Mouse (Mus musculus): Measurements from ENCODE around the gene Hoxc5.
A peak's percentile ranks its signal among the peaks of the same experiment; 100 is the strongest.

Gene Hoxc5

DNA sequence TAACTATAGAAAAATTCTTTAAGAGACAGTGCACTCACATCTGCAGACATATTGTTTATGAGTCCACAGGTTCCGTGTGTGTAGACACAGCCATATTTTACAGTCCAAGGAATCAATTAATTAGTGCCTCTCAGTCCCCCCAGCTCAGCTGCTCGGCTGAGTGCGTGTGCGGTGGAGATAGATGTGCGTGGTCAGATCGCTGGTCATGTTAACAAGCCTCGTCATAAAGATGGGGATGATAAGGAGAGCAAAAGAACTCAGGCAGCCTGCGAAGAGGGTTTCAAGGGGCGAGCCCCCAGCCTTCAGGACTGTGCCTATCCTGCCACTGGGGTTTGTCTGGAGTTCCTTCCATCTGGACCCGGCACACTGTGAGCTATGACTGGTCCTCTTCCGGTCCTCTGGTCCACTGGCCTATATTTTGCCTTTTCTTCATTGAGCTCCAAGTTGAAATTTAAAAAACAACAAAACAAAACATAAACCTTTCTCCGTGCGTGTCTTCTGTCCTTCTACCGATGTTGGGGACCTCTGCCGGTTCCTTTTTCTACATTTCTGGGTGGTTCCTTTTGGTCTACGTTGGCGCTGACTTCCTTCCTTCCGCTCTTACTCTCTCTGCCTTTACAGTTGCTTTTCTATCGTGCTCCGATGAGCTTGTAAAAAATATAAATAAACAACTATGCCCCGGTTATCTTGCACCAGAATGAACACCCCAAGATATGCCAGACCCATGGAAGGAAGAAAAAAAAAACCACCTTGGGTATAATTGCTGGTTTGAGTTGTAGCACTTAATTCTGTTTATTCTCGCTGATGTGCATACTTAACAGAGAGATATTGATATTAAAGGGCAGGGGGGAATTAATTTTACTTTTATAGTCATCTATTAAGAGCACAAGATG lies 21.8 kb upstream of the Hoxc5 start:
- DNase-seq (ENCODE audit: low spot score), result no peak

DNA sequence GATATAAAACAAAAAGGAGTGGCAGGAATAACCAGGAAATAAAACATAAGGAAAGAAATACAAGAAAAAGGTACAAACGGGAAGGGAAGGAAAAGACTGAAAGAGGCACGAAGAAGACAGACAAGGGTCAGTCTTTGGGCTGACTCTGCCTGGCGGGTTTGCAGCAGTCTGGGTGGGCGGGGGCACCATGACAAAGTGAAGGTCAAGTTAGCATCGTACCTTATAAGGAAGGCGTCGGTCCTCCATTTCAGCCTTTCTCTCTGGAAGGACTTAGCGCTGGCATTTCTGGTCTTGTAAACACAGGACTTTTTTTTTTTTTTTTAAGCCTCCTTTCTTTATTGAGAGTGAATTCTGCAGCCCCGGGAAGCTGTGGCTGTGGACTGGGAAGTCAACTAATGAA lies 20.0 kb upstream of the Hoxc5 start:
- DNase-seq (ENCODE audit: low spot score), result no peak

DNA sequence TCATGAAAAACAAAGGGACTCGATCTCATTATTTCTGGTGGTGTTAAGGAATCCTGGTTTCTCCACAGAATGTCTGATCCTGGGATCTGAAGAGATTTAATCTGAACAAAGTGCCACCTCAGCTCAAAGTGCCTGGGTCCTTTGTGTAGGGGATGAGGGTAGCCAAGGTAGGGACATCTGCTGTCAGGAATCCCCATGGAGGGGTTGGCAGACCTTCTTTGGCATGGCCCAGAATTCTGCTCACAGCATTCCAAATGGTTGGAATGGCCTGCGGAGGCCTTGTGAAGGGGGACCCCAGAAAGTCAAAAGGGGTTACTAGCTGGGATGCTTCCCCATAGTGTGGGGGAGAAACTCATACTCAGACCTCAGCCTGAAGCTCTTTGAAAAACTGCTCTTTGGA lies 18.4 kb upstream of the Hoxc5 start:
- no peak for DNase-seq (ENCODE audit: low spot score)

DNA sequence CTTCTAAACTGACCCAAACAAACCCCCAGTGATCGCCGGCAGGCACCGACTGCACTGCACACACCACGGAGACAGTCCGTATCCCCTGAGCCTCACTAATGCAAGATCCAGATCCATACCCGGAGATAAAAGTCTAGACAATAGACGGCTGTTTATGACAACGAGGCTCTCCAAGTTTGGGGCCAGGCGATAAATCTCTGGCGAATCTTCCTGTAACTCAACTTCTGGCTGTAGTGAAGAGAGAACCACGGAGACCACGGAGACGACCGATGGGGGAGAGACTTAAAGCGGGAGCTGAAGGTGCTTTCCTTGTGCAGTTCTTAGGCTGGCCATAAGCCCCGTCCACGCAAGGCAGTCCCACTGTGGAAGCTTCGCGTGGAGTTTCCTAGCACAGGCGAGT lies 17.5 kb upstream of the Hoxc5 start:
- no peak for DNase-seq (ENCODE audit: low spot score)

DNA sequence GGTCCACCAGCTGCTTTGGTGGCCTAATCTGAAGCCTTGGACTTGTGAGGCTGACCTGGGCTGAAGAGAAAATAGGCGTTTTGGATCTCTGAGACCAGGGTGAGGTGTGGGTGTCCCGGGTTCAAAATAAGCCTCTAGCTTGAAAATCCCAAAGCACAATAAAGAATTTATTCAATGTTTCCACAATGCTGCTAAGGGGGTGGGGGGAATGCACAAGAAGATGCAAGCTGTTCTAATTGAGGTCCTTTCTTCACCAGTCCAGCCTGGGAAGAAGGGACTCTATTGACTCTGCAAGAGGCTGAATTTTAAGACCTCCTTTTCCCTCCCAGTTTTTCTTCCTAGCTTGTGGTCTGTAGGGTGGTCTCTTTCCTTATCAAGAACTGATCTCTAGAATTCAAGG lies 16.4 kb upstream of the Hoxc5 start:
- DNase-seq (ENCODE audit: low spot score), result no peak

DNA sequence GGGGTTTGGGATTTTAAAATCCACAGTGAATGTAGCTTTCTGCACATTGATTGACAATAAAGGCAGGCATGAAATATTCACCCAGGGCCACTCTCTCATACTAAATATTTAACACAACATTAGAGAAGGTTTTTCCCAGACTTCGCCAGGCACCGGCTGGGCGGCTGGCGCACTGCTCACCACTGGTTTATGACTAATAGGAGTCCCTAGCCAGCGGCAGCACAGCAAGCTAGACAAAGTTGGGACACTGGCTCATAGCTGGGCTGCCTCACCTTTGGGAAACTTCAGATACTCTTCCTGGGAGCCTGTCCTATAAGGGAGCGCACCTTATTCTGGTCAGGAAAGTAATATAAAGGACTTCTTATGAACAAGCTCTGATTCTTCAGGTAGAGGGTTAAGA lies 13.7 kb upstream of the Hoxc5 start:
- DNase-seq (ENCODE audit: low spot score), result no peak

DNA sequence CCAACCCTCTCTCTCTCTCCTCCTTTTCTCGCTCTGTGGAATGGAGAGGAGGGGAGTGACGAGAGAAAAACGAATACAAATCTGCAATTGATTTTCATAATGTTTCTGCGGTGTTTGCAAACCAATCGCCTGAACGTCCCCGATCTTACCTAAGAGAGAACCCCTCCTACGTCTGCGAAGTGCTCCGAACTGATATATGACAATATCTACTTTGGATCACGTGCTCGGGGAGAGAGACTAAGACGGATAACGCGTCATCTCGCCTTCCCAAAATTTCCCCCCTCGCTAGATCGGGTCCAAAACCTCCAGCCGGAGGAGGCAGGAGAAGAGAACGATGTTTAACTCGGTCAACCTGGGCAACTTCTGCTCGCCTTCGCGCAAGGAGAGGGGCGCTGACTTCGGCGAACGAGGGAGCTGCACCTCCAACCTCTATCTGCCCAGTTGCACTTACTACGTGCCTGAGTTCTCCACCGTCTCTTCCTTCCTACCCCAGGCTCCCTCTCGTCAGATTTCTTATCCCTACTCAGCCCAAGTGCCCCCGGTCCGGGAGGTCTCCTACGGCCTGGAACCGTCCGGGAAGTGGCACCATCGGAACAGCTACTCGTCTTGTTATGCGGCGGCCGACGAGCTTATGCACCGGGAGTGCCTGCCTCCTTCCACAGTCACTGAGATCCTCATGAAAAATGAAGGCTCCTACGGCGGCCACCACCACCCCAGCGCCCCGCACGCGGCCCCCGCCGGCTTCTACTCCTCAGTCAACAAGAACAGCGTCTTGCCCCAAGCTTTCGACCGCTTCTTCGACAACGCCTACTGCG lies 12.8 kb upstream of the Hoxc5 start, which contains the start of gene Hoxc11:
Gene Hoxc11 (plus strand): TSS at position 236 of the 815 bp plus-strand sequence.
- no peak for DNase-seq (ENCODE audit: low spot score)

DNA sequence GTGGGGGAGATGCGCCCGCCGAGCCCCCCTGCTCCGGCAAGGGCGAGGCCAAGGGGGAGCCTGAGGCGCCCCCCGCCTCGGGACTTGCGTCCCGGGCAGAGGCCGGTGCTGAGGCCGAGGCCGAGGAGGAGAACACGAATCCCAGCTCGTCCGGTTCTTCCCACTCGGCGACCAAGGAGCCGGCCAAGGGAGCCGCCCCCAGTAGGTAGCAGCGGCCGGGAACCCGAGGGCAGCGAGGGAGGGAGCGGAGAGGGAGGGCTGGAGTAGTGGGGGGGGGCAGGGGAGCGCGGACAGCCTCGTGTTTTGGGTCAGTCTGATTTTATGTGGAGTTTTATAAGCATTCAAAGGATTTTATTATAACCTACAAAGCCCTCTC lies 12.2 kb upstream of the Hoxc5 start:
- DNase-seq (ENCODE audit: low spot score), result no peak

DNA sequence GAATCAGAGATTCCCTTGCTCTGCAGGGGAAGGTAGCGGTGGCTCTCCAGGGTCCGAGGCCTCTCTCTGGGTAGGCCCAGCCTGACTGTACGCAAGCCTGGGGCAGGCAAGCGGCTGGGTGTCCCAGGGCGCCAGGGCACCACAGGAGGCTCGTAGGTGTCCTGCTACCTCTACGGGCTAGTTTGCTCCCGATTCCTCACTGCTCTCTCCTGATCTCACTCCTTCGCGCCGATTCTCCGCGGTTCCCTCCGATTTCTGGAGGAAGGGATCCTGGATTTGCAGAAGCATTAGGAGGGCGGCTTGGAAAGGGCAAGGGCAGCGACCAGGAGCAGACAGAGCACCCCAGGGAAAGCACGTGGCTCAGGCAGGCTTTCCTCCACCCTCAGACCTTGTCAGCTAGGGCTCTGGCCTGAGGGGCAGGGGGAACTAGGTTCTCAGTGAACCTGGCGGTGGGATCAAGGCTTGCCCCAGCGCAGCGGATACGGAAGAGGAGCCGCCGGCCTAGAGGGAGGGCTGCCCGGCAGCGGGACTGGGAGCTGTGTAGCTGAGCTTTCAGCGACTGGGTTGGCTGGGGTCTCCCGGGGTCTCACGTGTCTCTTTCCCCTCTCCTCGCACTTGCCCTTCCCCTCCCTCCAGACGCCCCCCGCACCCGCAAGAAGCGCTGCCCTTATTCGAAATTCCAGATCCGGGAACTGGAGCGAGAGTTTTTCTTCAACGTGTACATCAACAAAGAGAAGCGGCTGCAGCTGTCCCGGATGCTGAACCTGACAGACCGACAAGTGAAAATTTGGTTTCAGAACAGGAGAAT lies 11.2 kb upstream of the Hoxc5 start:
- no peak for DNase-seq (ENCODE audit: low spot score)

DNA sequence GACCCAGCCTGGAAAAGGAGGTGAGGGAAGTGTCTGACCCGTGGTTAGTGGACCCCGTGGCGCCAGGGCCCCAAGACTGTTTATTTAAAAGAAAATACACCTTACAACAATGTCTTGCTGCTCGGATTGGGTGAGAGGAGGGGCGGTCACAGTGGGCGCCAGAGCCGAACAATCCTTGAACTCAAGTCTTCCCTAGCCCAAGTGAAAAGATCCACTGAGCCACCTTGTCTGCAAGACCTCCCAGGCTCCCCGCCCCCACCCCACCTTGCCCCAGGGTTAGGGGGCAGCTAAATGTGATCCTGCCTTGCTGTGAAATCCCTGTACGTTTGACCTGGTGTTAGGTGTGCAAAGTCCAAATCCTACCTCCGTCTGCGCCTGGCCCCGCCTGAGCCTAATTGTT lies 10.3 kb upstream of the Hoxc5 start:
- no peak for DNase-seq (ENCODE audit: low spot score)

DNA sequence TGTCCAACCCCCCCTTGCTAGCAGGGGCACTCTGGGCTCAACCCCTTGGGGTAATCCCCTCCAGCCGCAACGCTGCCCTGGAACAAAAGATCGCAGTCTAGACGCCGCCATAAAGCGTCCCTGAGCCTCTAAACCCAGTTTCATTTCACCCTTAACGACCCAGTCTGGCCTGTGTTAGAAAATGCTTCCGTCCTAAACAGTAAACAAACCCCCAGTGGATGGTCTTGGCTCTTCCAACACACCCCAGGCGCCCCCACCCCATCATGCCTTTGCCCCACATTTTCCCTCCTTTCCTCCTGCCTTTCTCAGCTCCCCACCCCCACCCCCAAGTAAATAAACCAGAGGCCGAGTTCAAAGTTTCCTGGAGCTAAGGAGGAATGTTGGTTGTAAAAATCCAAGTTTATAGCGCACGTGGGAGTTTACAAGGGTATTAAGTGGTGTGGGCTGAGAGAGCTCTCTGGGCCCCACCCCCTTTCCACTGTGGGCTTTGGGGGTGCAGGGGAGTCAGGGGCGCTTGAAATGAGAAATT lies 7.5 kb upstream of the Hoxc5 start:
- DNase-seq (ENCODE audit: low spot score), result no peak

DNA sequence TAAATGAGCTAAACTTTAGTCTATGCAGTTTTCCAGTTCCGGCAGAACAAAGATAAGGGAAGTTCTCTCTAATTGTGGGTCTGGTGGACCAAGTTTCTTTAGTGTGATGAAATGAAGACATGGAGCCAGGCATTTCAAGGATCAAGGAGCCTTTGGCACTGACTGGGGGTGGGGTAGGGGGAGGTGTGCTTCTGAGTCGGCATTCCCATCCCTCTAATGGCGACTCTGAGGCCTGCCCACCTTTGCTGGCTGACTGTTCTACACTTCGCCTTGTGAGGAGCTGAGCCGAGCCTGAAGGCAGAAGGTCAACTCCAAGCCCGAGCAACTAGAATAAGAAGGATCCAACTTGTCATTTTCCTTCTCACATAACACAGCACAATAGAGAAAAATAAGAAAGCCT lies 5.5 kb upstream of the Hoxc5 start:
- no peak for DNase-seq (ENCODE audit: low spot score)

DNA sequence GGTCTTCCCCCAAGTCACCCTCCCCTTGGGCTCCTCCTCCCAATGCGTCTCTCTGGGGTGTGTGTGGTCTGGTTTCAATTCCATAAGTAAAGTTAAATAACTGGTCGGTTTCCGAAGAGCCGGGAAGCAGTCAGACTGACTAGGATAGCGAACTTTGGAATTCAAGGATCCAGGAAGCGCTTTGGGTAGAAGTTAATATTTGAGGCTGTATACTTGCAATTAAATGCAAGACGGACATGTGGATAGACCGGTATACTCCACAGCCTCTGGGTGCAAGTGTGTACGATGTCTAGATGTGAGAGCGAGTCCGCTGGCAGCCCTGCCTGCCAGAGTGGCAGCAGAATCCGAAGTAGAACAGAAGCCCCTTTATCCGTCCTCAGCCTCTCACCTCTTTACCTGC lies 4.8 kb upstream of the Hoxc5 start:
- DNase-seq (ENCODE audit: low spot score), result no peak

DNA sequence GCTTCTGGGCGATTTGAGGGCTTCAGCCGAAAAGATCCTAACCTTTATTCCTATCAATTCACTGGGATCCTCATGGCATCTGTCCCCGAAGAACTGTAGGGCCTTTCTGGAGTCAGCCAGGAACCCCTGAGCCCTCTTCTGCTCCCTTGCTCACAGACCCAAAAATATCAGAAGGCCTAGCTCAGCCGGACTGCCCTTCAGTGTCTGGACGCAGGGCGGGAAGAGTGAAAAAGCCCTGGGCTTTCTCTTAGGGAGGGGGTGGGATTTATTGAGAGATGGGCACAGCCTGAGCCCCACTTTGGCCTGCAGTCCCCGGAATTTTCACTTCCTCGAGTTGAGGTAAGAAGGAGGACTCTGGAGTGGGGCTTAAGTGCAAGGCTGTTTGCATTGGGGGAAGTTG lies 4.0 kb upstream of the Hoxc5 start:
- no peak for DNase-seq (ENCODE audit: low spot score)

DNA sequence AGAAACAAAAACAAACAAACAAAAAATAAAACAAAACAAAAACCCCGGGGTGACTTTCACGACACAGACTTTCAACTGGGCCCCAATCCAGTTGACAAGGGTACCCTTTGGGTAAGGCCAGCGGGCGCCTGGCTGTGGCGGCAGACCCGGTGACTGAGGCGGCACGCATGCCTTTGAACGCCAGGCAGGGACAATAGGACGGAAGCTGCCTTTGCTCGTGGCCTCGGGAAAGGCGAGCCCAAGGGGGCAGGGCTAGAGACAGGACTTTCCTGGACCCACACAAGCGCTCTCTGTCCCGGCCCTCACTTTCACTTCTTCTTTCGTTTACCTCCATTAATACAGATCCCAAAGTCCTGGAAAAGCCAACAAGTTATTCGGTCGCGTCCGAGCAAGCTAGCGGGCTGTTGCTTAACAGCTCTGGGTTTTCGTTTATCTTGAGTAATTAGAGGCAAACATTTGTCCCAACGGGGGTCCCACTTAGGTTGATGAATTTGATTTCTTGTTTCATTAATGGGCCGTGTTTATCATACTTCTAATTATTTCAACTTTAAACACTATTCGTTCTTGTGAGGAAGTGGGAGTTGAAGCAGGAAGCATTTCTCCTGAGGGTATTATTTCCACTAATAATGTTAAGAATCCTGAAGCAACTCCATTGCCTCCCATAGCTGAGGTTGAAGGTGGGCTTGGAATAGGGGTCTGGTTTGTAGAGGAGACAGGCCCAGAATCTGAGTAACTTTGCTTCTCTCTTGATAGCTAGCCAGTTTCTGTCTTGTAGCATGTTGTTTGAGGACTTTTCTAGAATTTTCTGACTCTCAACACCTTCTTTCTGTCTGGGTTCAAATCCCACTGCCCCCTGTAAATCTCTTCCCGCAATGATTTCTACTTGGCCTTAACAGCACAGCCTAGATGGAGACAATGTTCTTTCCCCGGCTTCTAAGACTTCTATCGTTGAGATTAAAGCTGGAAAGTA lies 3.3 kb upstream of the Hoxc5 start:
- DNase-seq (ENCODE audit: low spot score), result no peak

DNA sequence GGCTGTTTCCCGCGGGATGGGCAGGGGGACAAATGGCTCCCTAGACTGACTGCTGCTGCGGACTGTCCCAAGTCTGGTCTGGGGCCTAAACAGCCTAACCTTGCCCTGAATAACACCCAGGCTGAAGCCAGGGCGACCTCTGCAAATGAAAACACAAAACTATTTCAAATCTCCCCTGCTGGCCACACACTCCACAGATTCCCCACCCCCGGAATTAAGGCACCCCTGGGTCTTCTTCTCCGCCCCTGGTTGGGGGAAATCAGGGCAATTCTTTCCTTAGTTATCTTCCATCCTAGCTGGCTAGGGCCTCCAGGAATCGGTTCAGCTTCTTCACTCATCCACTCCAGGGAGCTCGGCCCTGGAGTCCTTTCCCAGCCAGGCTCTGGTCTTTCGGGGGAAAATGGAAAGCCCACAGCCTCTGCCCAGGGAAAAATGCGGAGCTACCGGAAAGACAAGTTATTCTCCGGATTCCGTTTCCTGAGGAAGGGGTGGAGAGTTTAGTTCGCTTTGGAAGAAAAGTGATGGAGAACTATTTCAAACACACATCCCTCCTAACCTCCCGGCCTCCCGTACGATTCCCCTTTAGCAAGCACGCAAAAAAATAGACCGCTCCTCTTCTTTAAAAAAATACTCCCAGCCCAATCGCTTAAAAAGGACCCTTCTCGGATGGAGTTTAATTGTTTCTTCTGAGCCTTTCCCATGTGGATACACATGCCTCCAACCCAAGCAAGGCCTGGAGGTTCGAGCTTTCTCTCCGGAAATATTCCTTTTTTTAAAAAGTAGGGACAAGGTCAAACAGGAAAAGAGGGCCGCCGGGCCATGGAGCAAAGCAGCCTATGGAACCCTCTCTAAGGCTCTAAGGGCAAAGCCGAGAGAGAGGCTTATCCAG lies 2.0 kb upstream of the Hoxc5 start:
- no peak for DNase-seq (ENCODE audit: low spot score)

DNA sequence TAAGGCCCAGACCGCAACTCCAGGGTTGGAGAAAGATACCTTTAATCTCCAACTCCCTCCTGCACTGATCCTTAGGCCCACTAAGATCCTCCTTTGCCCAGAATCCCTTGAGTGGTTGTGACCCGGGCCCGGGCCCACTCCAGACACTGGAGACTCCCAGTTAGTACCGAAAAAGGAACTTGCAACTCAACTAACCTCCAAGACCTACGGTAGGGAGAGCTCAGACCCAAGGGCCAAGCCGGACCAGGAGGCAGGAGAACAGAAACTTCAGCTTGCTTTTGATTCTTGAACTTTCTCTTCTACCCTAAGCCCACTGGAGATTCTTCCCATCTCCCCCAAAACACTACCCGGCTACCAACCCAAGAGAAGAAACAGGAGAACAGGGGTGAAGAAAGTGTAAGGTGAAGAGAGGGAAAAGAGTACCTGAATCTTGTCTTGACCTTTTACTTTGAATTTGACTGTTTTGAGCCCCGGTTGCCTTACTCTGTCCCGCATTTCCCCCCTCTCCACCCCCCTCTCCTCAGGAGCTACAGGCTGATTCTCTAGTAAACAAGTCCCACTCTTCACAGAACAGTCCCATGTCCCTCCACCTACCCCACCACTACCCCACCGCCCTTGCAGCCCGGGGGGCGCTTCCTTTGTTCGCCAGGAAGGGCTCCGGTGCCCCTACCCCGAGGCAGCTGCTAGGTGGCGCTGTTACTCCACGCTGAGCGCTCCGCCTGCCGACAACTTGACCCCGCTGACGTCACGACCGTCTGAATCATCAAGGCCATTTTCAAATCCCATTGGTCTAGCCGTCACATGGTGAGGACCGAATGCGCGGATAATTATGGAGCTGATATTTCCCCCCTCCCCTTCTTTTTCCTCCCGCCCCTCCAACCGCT lies 1.1 kb upstream of the Hoxc5 start:
- peak; percentile 10 for DNase-seq (ENCODE audit: low spot score)

DNA sequence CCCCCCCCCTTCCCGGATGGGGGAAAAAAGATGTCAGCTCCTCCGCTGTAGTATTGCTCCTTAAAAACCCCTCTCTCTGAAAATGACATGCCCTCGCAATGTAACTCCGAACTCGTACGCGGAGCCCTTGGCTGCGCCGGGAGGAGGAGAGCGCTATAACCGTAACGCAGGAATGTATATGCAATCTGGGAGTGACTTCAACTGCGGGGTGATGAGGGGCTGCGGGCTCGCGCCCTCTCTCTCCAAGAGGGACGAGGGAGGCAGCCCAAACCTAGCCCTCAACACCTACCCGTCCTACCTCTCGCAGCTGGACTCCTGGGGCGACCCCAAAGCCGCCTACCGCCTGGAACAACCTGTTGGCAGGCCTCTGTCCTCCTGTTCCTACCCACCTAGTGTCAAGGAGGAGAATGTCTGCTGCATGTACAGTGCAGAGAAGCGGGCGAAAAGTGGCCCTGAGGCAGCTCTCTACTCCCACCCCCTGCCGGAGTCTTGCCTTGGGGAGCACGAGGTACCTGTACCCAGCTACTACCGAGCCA lies 399 bp upstream of the Hoxc5 start, which contains the start of gene Hoxc10:
Gene Hoxc10 (plus strand): TSS at position 21 of the 536 bp plus-strand sequence.
- DNase-seq (ENCODE audit: low spot score), result no peak

Measured in layer of hippocampus, adult 11-12 months (tissue).